Mouse (Mus musculus) kidney, postnatal 25 days (tissue): Measurements from ENCODE around the gene Naf1.
A peak's percentile ranks its signal among the peaks of the same experiment; 100 is the strongest.

ENCODE experiments used
- DNase-seq, 2 experiments: peaks; one replicate each; pipeline ENCODE4 v3.0.0; 2021; ENCODE audit warnings: mixed read lengths in 2 of 2

The Naf1 gene

GRCm38 (mm10) chr8:66860023-66860422, at the start of gene Naf1:
Gene Naf1, plus strand, starts transcription at chr8:66860217.
- DNase-seq: peak; percentile 97

GRCm38 (mm10) chr8:66860921-66861588, 1.0 kb downstream of the Naf1 start:
- DNase-seq: peak; percentile 30 to 65

- no peak for DNase-seq
Measured at GRCm38 (mm10) chr8:66861589-66862500, 1.8 kb downstream of the Naf1 start.

- no peak for DNase-seq
Measured at GRCm38 (mm10) chr8:66863761-66864160, 3.7 kb downstream of the Naf1 start.

DNA sequence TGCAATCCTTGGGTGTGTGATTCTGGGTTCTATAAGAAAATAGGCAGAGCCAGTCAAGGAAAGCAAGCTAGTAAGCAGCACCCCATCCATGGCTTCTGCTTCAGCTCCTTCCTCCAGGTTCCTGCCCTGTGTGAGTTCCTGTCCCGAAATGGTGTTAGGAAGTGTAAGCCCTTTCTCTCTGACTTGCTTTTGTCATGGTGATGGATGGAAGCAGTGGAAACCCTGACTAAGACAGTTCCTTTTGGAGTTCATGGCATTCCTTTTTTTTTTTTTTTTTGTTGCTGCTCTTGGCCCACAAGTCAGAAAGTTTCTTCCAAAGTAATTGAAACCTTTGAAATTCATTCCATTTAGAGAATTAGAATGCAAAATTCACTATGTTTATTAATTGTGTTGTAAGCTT, 5.1 kb downstream of the Naf1 start:
- DNase-seq: no peak

GRCm38 (mm10) chr8:66867679-66868078, 7.7 kb downstream of the Naf1 start:
- DNase-seq: no peak

GRCm38 (mm10) chr8:66869211-66869932, 9.4 kb downstream of the Naf1 start:
- DNase-seq: no peak

DNA sequence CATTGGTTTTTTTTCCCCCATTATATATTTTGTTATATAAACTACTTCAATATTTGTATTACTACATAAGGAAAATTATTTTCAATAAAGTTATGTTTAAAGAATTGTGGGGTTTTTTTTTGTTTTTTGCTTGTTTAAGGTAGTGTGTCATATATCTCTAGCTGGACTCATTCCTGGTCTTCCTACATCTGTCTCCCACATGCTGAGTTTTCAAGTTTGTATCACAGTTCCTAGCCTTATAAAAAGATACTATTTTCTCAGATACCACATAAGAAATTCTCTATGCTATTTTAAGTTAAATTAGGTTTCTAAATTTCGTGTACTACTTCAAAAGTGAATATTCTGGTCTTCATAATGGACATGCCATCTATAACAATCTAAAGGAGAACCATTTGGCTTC, 23.8 kb downstream of the Naf1 start:
- no peak for DNase-seq

- DNase-seq: no peak
Measured at GRCm38 (mm10) chr8:66891879-66892278, 31.9 kb downstream of the Naf1 start.

DNA sequence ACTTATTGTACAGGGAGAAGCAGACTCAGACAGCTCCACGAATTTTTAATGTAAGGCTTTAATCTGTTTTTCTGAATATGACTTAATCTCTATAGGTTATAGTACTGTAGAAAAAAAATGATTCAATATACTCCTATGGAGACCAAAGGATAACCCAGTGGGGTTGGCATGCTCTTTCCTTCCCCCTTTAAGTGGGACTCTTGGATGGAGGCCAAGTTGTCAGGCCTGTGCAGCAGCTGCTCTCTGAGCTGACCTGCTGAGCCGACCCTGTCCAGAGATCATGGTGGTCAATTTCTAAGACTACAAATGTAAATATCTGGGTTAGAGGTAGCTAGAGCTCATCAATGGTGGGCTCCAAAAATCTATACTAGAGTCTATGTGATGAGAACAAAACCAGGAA, 45.0 kb downstream of the Naf1 start:
- DNase-seq: no peak

GRCm38 (mm10) chr8:66905557-66905956, 45.5 kb downstream of the Naf1 start:
- DNase-seq: no peak

DNA sequence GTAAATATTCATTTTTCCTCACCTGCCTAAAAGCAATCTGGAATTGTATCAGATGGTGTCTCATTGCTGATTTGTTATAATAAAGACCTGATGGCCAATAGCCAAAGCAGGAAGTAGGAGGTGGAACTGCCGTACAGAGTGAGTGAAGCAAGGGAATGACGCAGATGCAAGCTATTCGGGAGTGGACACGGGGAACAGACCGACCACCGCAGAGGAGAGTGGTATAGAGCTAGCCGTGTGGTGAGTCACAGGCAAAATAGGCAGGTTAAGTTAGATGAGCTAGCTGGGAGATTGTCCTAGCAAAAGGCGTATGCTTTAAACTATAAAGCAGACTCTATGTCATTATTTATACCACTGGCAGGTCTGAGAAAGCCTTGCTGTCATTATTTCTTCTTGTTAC, 46.1 kb downstream of the Naf1 start:
- DNase-seq: no peak

DNA sequence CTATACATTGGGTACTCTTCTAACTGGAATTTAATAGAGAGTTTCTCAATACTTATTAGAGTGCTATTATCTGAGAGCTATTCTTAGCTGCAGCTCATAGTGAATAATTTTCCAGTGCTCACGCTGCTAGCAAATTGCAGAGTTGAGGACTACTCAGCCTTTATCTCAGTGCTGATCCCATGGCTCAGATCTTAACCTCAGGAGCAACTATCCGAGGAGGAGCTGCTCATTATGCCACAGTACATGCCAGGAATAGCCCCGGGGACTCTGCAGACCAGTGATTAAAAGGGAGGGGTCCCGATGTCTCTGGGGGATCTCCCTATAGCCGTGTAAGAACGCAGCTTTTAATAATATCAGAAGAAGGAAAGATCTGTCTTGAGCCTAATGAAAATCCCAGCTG, 50.7 kb downstream of the Naf1 start:
- no peak for DNase-seq

DNA sequence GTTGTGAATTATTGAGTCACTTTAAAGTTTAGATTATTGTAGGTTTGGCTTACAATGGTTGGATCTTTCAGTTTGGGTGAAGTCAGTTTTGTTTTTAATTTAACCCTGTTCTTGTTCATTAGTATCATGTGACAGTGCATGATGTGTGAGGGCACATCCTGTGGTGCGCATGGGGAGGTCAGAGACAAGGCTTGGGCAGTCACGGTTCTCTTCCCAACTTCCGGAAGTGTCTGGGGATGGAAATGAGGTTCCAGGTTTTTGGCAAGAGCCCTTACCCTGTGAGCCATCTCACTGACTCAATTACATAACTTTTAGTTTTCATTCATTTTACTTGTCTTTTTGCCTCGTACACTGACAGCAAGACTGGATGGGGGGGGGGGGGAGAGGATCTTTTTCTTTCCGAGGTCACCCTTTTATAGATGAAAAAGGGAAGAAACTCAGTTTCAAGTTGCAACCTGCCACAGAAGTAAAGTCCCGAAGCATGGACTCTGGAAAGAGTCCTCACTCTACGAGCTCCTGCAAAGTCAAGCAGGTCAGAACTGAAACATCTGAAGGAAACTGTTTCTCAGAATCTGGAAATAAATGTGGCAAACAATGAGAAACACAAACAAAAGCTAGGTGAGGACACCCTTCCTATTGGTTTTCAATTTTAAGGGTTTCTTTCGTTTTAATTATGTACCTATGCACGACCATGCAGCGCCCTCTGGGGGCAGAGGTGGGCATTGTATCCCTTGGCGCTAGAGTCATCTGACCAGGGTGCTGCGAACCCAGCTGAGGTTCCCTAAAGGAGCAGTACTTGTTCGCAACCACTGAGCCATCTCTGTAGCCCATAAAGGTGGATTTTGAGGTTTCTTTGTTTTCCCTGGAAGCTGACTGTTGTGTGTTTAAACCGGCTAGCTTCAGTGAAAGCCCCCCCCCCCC, 53.9 kb downstream of the Naf1 start:
- peak; percentile 50 to 58 for DNase-seq

DNA sequence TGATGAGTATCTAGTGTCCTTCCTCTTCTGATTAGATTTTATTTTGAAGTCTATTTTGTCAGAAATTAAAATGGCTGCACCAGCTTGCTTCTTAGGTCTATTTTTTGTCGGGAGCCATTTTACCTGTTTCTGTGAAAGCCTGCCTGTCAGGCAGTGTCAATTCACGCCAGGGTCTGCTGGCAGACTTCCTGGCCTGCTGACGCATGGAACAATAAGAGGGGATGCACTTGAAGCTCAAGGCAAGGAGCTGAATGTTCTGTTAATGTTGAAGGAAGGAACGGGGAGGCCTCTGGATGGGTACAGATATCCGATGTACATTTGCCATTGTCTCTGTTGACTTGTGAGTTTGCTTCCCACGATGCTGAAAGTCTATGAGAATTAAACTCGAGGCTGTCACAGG, 56.0 kb downstream of the Naf1 start:
- DNase-seq: no peak

DNA sequence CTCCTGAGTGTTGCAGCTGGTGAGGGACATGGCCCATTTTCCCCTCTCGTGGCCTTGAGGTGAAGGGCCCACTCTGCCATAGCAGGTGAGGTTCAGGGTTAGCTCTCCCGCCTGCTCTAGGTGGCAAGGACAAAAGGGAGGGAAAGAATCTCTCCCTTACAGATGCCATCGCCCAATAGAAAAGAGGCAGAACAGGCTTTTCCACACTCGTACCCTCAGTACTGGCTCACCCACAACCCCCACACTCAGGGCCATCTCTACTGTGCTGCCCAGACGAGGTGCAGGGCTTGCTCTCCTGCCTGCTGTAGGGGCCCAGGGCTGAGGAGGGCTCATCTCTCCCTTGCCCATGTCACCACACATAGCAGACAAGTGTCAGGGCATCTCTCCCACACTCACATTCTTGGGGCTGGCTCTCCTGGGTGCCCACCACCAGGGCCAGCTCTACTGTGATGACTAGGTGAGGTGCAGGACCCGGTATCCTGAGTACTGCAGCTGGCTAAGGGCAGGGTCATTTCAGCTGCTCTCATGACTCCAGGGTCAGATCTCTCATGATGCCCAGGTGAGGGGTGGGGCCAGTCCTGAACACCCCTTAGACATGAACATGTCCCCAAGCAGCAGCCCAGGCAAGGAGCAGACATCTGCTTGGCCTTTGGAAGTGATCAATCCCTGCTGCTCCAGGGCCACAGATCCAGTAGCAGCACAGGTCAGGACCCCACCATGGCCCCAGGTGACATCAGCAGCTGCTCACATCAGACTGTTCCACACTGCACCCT, 57.9 kb downstream of the Naf1 start:
- DNase-seq: no peak

GRCm38 (mm10) chr8:66918471-66918870, 58.5 kb downstream of the Naf1 start:
- no peak for DNase-seq

- no peak for DNase-seq
Measured at GRCm38 (mm10) chr8:66933746-66934145, 73.7 kb downstream of the Naf1 start.

DNA sequence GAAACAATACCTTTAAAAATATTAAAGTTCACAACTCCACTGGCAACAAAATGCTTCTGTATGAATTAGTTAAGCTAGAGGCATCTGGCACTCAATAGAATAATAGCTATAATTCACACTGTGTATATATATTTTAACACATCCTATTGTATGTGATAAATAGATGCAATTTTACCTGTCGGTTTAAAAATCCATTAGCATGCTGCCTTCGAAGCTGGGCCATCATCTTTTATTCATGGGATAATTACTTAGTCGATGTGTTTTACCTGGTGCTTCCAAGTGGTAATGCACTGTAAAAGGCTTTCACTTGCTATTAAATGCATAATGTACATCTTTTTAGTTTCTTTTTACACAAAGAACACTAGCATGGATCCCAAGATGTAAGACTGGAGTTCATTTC, 76.2 kb downstream of the Naf1 start:
- no peak for DNase-seq
